Mouse (Mus musculus) retina, adult 2 months (tissue): ENCODE data around the gene Sema6d.
"Not testable (repeated sequence)": the region's sequence is repeated elsewhere in the genome, so short reads cannot be mapped to it uniquely, and the experiment has no call there.

Experiments used
- DNase-seq: peaks from one replicate; pipeline ENCODE4 v3.0.0-alpha.2; 2012; ENCODE audit warnings: low read depth, low spot score

Gene Sema6d

GRCm38 (mm10) chr2:124293601-124294000 is 203.8 kb downstream of the Sema6d start:
- DNase-seq = no peak

GRCm38 (mm10) chr2:124298351-124298750 is 208.6 kb downstream of the Sema6d start:
- no peak for DNase-seq

GRCm38 (mm10) chr2:124298872-124299271 is 209.1 kb downstream of the Sema6d start:
- no peak for DNase-seq

- no peak for DNase-seq
These were observed 218.8 kb downstream of the Sema6d start for GRCm38 (mm10) chr2:124308605-124309004.

GRCm38 (mm10) chr2:124309361-124310128 is 219.8 kb downstream of the Sema6d start:
- no peak for DNase-seq

- DNase-seq = no peak
These were observed 232.9 kb downstream of the Sema6d start for GRCm38 (mm10) chr2:124322528-124323215.

- DNase-seq = no peak
These were observed 234.4 kb downstream of the Sema6d start for GRCm38 (mm10) chr2:124324107-124324724.

GRCm38 (mm10) chr2:124329473-124330130 is 239.8 kb downstream of the Sema6d start:
- DNase-seq = no peak

- DNase-seq = no peak
These were observed 243.1 kb downstream of the Sema6d start for GRCm38 (mm10) chr2:124332890-124333289.

GRCm38 (mm10) chr2:124334655-124335054 is 244.9 kb downstream of the Sema6d start:
- DNase-seq = not testable (repeated sequence)

- DNase-seq = no peak
These were observed 248.5 kb downstream of the Sema6d start for GRCm38 (mm10) chr2:124338296-124338695.

- DNase-seq = no peak
These were observed 264.4 kb downstream of the Sema6d start for GRCm38 (mm10) chr2:124354191-124354590.

- DNase-seq = no peak
These were observed 264.9 kb downstream of the Sema6d start for GRCm38 (mm10) chr2:124354716-124355115.

GRCm38 (mm10) chr2:124369291-124369690 is 279.5 kb downstream of the Sema6d start:
- no peak for DNase-seq

- no peak for DNase-seq
These were observed 280.2 kb downstream of the Sema6d start for GRCm38 (mm10) chr2:124369991-124370390.

GRCm38 (mm10) chr2:124371363-124371762 is 281.6 kb downstream of the Sema6d start:
- no peak for DNase-seq

GRCm38 (mm10) chr2:124385053-124385452 is 295.3 kb downstream of the Sema6d start:
- DNase-seq = no peak

- DNase-seq = no peak
These were observed 296.0 kb downstream of the Sema6d start for GRCm38 (mm10) chr2:124385722-124386121.

- DNase-seq = no peak
These were observed 298.5 kb downstream of the Sema6d start for GRCm38 (mm10) chr2:124388269-124388668.

GRCm38 (mm10) chr2:124396733-124397132 is 307.0 kb downstream of the Sema6d start:
- DNase-seq = no peak

GRCm38 (mm10) chr2:124397304-124397703 is 307.5 kb downstream of the Sema6d start:
- DNase-seq = no peak

- DNase-seq = no peak
These were observed 309.8 kb downstream of the Sema6d start for GRCm38 (mm10) chr2:124399611-124400010.
